ENCODE assay signal across 25 mouse cellular contexts in genomic region chr8:79158357-79158756, GRCm38 (mm10).
DNase-seq lines count a peak whose midpoint lies in the region; ATAC-seq and TF ChIP-seq lines count a peak whose summit lies in the region.
"Had no signal": no experiment of that assay in that cellular context is flagged by ENCODE, and none has a peak within 500 bp of the region (broad histone marks: within the 10 kb centered on the region; RNA-seq: fewer than 3 reads in every experiment).

No protein-coding gene starts in this region.

- no peak overlapping the region for H3K4me2 ChIP-seq in embryonic facial prominence, embryonic 13.5 days
- no peak overlapping the region for H3K4me2 ChIP-seq in lung, embryonic 16.5 days (ENCODE audit: low read depth, low read length)
- H3K4me2 ChIP-seq: embryonic facial prominence, embryonic 12.5 days; embryonic facial prominence, embryonic 15.5 days had no signal

- peak overlapping the region; percentile 12; the same call in 1 of the 2 replicates for H3K27ac ChIP-seq in embryonic facial prominence, embryonic 13.5 days
- no peak overlapping the region for H3K27ac ChIP-seq in embryonic facial prominence, embryonic 10.5 days (replicated peaks)
- no peak overlapping the region for H3K27ac ChIP-seq in lung, embryonic 16.5 days (ENCODE audit: low read length)
- H3K27ac ChIP-seq in ES-E14 (ENCODE audit: insufficient read depth, low read depth, low read length, poor library complexity, severe bottlenecking), result no peak overlapping the region
- H3K27ac ChIP-seq: embryonic facial prominence, embryonic 12.5 days; embryonic facial prominence, embryonic 15.5 days had no signal

- no peaks in the 10 kb centered on the region for H3K27me3 ChIP-seq in embryonic facial prominence, embryonic 13.5 days
- H3K27me3 ChIP-seq in embryonic facial prominence, embryonic 10.5 days (replicated peaks; ENCODE audit: low read depth, poor library complexity, severe bottlenecking), result no peaks in the 10 kb centered on the region
- no peaks in the 10 kb centered on the region for H3K27me3 ChIP-seq in lung, embryonic 16.5 days (ENCODE audit: control insufficient read depth, insufficient read depth, low read depth, low read length)
- H3K27me3 ChIP-seq: embryonic facial prominence, embryonic 12.5 days; embryonic facial prominence, embryonic 15.5 days had no signal

- H3K9ac ChIP-seq in embryonic facial prominence, embryonic 13.5 days, result no peak overlapping the region
- no peak overlapping the region for H3K9ac ChIP-seq in lung, embryonic 16.5 days (ENCODE audit: low read length)
- H3K9ac ChIP-seq in ES-E14 (ENCODE audit: insufficient read depth, low read depth, low read length, poor library complexity, severe bottlenecking), result no peak overlapping the region
- H3K9ac ChIP-seq: embryonic facial prominence, embryonic 12.5 days; embryonic facial prominence, embryonic 15.5 days had no signal

- peaks cover 24% of the 10 kb centered on the region for H3K36me3 ChIP-seq in embryonic facial prominence, embryonic 13.5 days
- H3K36me3 ChIP-seq in embryonic facial prominence, embryonic 10.5 days (replicated peaks), result peaks cover 68% of the 10 kb centered on the region
- no peaks in the 10 kb centered on the region; the same call in 1 of the 2 replicates for H3K36me3 ChIP-seq in lung, embryonic 16.5 days (ENCODE audit: control insufficient read depth, insufficient read depth, low read length)
- H3K36me3 ChIP-seq in ES-E14 (ENCODE audit: control insufficient read depth, insufficient read depth, low read length, poor library complexity, severe bottlenecking), result peaks cover 3% of the 10 kb centered on the region; the same call in 1 of the 2 replicates

- H3K9me3 ChIP-seq in embryonic facial prominence, embryonic 13.5 days, result no peaks in the 10 kb centered on the region
- H3K9me3 ChIP-seq in embryonic facial prominence, embryonic 10.5 days, result no peaks in the 10 kb centered on the region
- no peaks in the 10 kb centered on the region for H3K9me3 ChIP-seq in lung, embryonic 16.5 days (ENCODE audit: control insufficient read depth, low read length)
- H3K9me3 ChIP-seq in ES-E14 (ENCODE audit: control insufficient read depth, insufficient read depth, low read depth, low read length), result no peaks in the 10 kb centered on the region
- H3K9me3 ChIP-seq: embryonic facial prominence, embryonic 12.5 days; embryonic facial prominence, embryonic 15.5 days had no signal

- ATAC-seq in embryonic facial prominence, embryonic 13.5 days (ENCODE audit: insufficient number of reproducible peaks, insufficient read depth, low FRiP score, low TSS enrichment, low read depth), result no peak
- 0 out of 2 replicates have a peak, but pooled peaks have one; percentile 13 for ATAC-seq in lung, embryonic 16.5 days (ENCODE audit: low read depth)
- ATAC-seq: activated CD4-positive, CD25-positive, alpha-beta regulatory T cell, adult 4 months; CD4-positive, CD25-positive, alpha-beta regulatory T cell, adult 4 months; forebrain, embryonic 14.5 days; forebrain, embryonic 16.5 days had no signal

- H3K4me1 ChIP-seq in embryonic facial prominence, embryonic 13.5 days, result peaks cover 20% of the 10 kb centered on the region
- H3K4me1 ChIP-seq in embryonic facial prominence, embryonic 10.5 days, result peaks cover 39% of the 10 kb centered on the region
- peaks cover 28% of the 10 kb centered on the region for H3K4me1 ChIP-seq in lung, embryonic 16.5 days (replicated peaks; ENCODE audit: control insufficient read depth, insufficient read depth, low read length)
- peaks cover 5 to 8% of the 10 kb centered on the region in 2 experiments; a peak in 2 of 4 replicates for H3K4me1 ChIP-seq in ES-E14 (ENCODE audit: control insufficient read depth in 2 of 2, insufficient read depth in 2 of 2, low read length in 2 of 2, poor library complexity in 1 of 2)

- no peak for DNase-seq in embryonic facial prominence, embryonic 10.5 days (ENCODE audit: low spot score)
- DNase-seq in lung, postnatal 14 days, result no peak
- peak; percentile 34 for DNase-seq in ES-E14 (ENCODE audit: low read depth, low spot score)
- DNase-seq in ZHBTc4 (ENCODE audit: low read depth, low spot score), result peak; percentile 64
- DNase-seq in heart, postnatal 36 days, result no peak
- DNase-seq in layer of hippocampus, adult 8-10 months (ENCODE audit: low spot score in 2 of 2), result no peak
- DNase-seq: adrenal gland, adult 8-10 months; adrenal gland, postnatal 14 days; adrenal gland, postnatal 36 days; B cell, adult 2 months; cerebellum, adult 11-12 months; cerebellum, adult 2 months; cerebellum, adult 9-10 months; cerebellum, postnatal 14 days; cerebellum, postnatal 36 days; embryo, embryonic 11 days had no signal

- intact Hi-C loops in heart, postnatal 36 days (cut with DNase I), result no loop called here

- no peak overlapping the region for H3K4me3 ChIP-seq in embryonic facial prominence, embryonic 13.5 days
- no peak overlapping the region for H3K4me3 ChIP-seq in embryonic facial prominence, embryonic 10.5 days
- H3K4me3 ChIP-seq in lung, embryonic 16.5 days (ENCODE audit: low read length), result no peak overlapping the region
- H3K4me3 ChIP-seq in ES-E14 (ENCODE audit: insufficient read depth in 1 of 2, low read depth in 1 of 2, low read length in 2 of 2, poor library complexity in 1 of 2, severe bottlenecking in 1 of 2), result no peak overlapping the region
- H3K4me3 ChIP-seq: embryonic facial prominence, embryonic 12.5 days; embryonic facial prominence, embryonic 15.5 days; erythroblast, embryonic 14.5 days had no signal

- in situ Hi-C loops in ES-E14 (cut with MboI; ENCODE audit: low sequenced_read_pairs in 2 of 2, unreplicated experiment in 2 of 2), result no loop called here

- 29% methylated on average over 2 of the region's 2 CpGs for WGBS in embryonic facial prominence, embryonic 13.5 days
- 38% methylated on average over 2 of the region's 2 CpGs for WGBS in embryonic facial prominence, embryonic 10.5 days
- WGBS in lung, embryonic 16.5 days, result 37% methylated on average over 2 of the region's 2 CpGs

TF ChIP-seq in ES-E14, 5 proteins besides CTCF, POLR2A, EP300 and RAD21:
- TF ChIP-seq ZNF384 (IDR thresholded peaks at IDR 0.05; ENCODE audit: low read depth, low read length), result no peak
- TF ChIP-seq CHD2 (IDR thresholded peaks at IDR 0.05; ENCODE audit: low read depth, low read length), result no peak
- TF ChIP-seq HCFC1 (IDR thresholded peaks at IDR 0.05; ENCODE audit: borderline replicate concordance, insufficient read depth, low read length), result no peak
- TF ChIP-seq MAFK (IDR thresholded peaks at IDR 0.05; ENCODE audit: insufficient read depth, low read depth, low read length), result no peak
- no peak for TF ChIP-seq ZC3H11A (IDR thresholded peaks at IDR 0.05; ENCODE audit: borderline replicate concordance, low read depth, low read length)

Comparison
In these comparisons a context has a peak if more than half of its experiments do, and no peak if none do; other contexts are left out.
1. DNase-seq: peak in ES-E14 (single experiment) and ZHBTc4 (single experiment); none in embryonic facial prominence, embryonic 10.5 days (single experiment), lung, postnatal 14 days (single experiment), heart, postnatal 36 days (0 of 2) and layer of hippocampus, adult 8-10 months (0 of 2).